Mouse (Mus musculus): ENCODE measurements around the gene Cygb.
"Not testable (repeated sequence)": the region's sequence is repeated elsewhere in the genome, so short reads cannot be mapped to it uniquely, and the experiment has no call there.

The Cygb gene

DNA sequence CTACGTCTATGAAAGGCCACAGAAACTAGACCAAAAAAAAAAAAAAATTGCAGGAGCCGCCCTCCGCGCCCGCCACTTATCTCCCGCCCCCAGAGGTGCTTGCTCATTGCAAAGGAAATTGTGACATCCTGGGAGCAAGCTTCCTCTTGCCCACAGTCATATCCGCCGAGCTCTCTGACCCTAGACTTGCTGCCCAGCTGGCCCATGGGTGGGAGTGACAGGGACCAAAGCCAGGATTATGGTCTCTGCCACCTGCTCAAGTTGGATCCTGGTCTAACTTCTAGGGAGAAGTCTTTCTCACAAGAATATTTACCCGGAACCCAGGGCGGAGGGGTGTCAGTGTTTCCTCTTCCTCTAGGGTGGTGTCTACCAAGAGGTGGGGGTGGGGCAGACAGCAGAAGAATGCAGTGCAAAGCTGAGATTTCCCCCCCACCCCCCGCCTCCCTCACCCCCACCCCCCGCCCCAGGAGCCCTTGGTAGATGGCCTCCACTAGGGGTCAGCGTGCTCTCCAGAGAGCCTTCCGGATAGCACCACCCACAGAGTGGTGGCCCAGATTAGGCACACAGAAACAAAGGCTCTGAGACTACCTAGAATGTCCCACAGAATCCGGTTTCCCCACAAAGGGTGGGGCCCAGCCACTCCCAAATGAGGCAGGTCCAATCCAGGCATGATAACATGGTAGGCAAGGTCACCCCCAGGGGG lies 38.2 kb downstream of the Cygb start:
- DNase-seq (ENCODE audit: low spot score), result no peak

DNA sequence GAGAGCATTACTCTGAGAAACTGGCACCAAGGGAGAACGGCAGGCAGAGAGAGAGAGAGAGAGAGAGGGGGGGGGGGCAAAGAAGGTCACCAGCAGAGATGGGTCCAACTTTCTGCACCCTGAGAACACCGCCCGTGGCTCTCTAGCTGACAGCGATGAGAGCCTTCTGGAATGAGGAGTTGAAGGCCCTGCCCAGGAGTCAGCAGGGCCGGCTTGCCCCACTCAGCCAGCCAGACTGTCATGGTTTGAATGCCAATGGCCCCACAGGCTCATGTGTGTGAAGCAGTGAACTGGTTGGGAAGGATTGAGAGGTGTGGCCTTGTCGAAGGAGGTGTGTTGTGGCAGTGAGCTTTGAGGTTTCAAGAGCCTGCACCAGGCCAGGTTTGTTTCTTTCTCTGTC lies 40.9 kb downstream of the Cygb start:
- DNase-seq (ENCODE audit: low spot score), result no peak

GRCm38 (mm10) chr11:116612554-116612953 lies 41.6 kb downstream of the Cygb start:
- no peak for DNase-seq (ENCODE audit: low spot score)

GRCm38 (mm10) chr11:116611883-116612282 lies 42.2 kb downstream of the Cygb start:
- DNase-seq (ENCODE audit: low spot score), result no peak

DNA sequence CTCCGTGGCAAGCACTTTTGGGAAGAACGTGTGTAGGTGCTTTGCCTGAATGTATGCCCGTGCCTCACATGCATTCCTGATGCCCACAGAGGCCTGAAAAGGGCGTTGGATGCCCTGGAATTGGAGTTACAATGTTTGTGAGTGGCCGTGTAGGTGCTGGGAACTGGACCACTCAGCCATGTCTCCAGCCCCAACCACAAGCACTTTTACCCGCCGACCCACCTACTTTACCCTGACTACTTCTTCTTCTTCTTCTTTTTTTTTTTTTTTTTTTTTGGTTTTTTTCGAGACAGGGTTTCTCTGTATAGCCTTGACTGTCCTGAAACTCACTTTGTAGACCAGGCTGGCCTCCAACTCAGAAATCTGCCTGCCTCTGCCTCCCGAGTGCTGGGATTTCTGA lies 42.9 kb downstream of the Cygb start:
- DNase-seq (ENCODE audit: low spot score), result not testable (repeated sequence)

GRCm38 (mm10) chr11:116609965-116610630 lies 44.0 kb downstream of the Cygb start:
- no peak for DNase-seq (ENCODE audit: low spot score)

DNA sequence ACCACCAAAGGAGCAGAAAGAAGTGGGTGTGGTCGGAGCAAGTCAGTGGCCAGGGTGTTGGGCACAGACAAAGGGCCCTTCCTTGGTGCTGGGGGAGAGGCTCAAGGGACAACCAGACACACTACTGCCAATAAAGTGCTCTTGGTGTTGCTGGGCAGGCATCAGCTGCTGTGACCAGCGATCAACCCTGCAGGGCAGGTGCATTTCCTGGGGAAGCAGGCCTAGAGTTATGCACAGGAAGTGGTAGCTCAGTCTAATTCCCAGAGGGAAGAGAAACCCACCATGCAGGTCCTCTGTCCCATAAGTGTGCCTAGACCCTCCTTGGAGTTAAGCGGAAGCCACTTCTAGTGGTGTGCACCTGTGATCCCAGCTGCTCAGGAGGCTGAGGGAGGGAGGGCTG lies 46.4 kb downstream of the Cygb start:
- DNase-seq (ENCODE audit: low spot score), result no peak

DNA sequence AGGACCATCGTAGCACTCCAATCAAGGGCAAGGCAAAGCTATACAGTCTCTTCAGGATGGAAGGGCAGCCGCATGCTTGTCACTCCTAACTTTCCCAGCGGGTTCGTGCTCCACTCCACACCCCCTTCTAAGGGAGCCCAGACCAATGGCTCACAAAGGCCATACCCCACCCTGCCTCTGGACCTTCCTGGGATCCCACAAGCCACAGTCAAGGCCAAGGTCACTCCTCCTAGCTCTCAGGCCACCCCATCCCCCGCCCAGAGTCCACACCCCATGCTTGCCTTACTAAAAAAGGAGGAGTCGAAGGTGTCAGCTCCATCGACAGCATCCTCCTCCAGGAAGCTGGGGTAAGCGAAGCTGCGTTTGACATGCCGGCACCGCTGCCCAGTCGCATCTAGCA lies 50.0 kb downstream of the Cygb start:
- no peak for DNase-seq (ENCODE audit: low spot score)

DNA sequence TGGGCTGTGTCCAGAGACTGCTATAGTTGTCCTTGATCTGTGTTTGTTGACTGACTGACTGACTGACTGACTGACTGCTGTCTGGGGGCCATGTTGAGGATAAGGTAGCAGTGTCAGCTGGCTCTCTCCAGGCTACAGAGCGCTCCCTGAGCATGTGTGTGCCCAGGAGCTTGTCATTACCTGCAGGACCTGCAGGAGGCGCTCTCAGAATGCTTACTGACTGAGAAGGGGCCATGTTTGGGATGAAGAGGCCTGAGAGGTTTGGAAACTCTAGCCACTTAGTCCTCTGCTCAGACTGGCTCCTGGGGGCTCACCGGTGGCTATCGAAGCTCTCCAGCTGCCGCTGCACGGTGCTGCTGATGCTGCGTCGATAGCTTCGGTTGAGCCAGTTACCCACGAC lies 50.8 kb downstream of the Cygb start:
- DNase-seq (ENCODE audit: low spot score), result no peak

GRCm38 (mm10) chr11:116602043-116602442 lies 52.1 kb downstream of the Cygb start:
- no peak for DNase-seq (ENCODE audit: low spot score)

DNA sequence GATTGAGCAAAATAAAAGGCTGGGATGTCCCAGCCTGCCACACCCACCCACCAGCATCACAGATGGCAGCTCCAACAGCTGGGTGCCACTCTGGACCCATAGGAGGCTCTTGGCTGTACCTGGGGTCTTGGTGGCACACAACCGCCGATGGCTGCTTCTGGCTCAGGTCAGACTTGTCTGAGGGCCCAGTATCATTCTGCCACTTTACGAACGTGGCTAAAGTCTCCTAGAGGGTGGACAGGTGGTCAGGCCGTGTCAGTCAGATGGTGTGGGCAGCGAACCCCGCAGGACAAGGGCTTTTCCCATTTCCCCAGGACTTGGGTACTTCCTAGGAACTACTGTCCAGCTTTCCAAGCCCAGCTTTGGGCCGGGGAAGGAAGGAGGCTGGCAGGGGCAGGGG lies 52.9 kb downstream of the Cygb start:
- DNase-seq (ENCODE audit: low spot score), result no peak

GRCm38 (mm10) chr11:116599230-116599629 lies 54.9 kb downstream of the Cygb start:
- DNase-seq (ENCODE audit: low spot score), result no peak

- DNase-seq (ENCODE audit: low spot score), result no peak
Measured at GRCm38 (mm10) chr11:116598193-116598592, 55.9 kb downstream of the Cygb start.

GRCm38 (mm10) chr11:116596766-116597165 lies 57.3 kb downstream of the Cygb start:
- no peak for DNase-seq (ENCODE audit: low spot score)
